Mouse (Mus musculus): ENCODE data around the gene Bpifc. TPM values are rescaled to one million over a fixed set of nuclear protein-coding genes. Genes with fewer than 3 reads are reported as not detected.

The Bpifc gene
- polyA plus RNA-seq, 1 experiment: 0.11 TPM

GRCm38 (mm10) chr10:86011172-86011571 lies 523 bp downstream of the Bpifc start:
- WGBS: 81% methylated on average over 2 of the region's 2 CpGs
- TF ChIP-seq CTCF (IDR thresholded peaks at IDR 0.05; ENCODE audit: borderline replicate concordance, insufficient read depth, low read depth, low read length) (no peak), POLR2A (IDR thresholded peaks at IDR 0.05; ENCODE audit: borderline replicate concordance, insufficient read depth, low read length) (no peak)
- Histone ChIP-seq H3K27ac (ENCODE audit: insufficient read depth, low read length) (no peak overlapping the region), H3K4me3 (replicated peaks; ENCODE audit: insufficient read depth, low read depth, low read length) (no peak overlapping the region), H3K4me1 (ENCODE audit: control insufficient read depth, insufficient read depth, low read length) (no peaks in the 10 kb centered on the region), H3K27me3 (ENCODE audit: control insufficient read depth, insufficient read depth, low read length) (no peaks in the 10 kb centered on the region)
- DNase-seq: no peak

GRCm38 (mm10) chr10:86010636-86011035 lies 1.1 kb downstream of the Bpifc start:
- no peak overlapping the region for H3K27ac ChIP-seq (ENCODE audit: insufficient read depth, low read length)
- no peak overlapping the region for H3K4me3 ChIP-seq (replicated peaks; ENCODE audit: insufficient read depth, low read depth, low read length)
- 57% methylated on average over 6 of the region's 6 CpGs for WGBS
- no peaks in the 10 kb centered on the region for H3K4me1 ChIP-seq (ENCODE audit: control insufficient read depth, insufficient read depth, low read length)
- no peak for DNase-seq
- H3K27me3 ChIP-seq (ENCODE audit: control insufficient read depth, insufficient read depth, low read length): no peaks in the 10 kb centered on the region
- TF ChIP-seq POLR2A (IDR thresholded peaks at IDR 0.05; ENCODE audit: borderline replicate concordance, insufficient read depth, low read length): no peak
- no peak for TF ChIP-seq CTCF (IDR thresholded peaks at IDR 0.05; ENCODE audit: borderline replicate concordance, insufficient read depth, low read depth, low read length)

- no peaks in the 10 kb centered on the region for H3K27me3 ChIP-seq (ENCODE audit: control insufficient read depth, insufficient read depth, low read length)
- TF ChIP-seq POLR2A (IDR thresholded peaks at IDR 0.05; ENCODE audit: borderline replicate concordance, insufficient read depth, low read length) (no peak), CTCF (IDR thresholded peaks at IDR 0.05; ENCODE audit: borderline replicate concordance, insufficient read depth, low read depth, low read length) (no peak)
- DNase-seq: no peak
- no peak overlapping the region for H3K27ac ChIP-seq (ENCODE audit: insufficient read depth, low read length)
- no peaks in the 10 kb centered on the region for H3K4me1 ChIP-seq (ENCODE audit: control insufficient read depth, insufficient read depth, low read length)
- WGBS: 88% methylated on average over 2 of the region's 2 CpGs
- no peak overlapping the region for H3K4me3 ChIP-seq (replicated peaks; ENCODE audit: insufficient read depth, low read depth, low read length)
Observed at GRCm38 (mm10) chr10:86009688-86010087, 2.0 kb downstream of the Bpifc start.

DNA sequence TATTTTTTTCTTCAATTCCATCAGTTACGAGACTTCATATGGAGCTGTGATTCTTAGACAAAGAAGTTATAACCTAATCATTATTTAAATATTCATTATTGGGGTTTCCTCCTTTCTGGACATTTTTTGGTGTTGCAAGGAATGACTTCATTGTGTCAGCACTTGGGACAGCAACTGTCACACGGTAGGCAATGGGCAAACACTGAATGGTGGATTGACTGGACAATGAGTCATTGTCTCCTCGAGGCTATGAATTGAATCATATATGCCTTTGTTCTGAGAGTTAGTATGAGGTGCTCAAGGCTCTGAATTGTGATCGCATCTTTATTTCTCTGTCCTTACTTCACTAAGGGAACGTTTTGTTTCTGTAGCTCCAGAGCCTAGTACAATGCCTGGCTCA lies 5.2 kb downstream of the Bpifc start:
- H3K27me3 ChIP-seq (ENCODE audit: control insufficient read depth, insufficient read depth, low read length): no peaks in the 10 kb centered on the region
- H3K4me3 ChIP-seq (replicated peaks; ENCODE audit: insufficient read depth, low read depth, low read length): no peak overlapping the region
- no peak for TF ChIP-seq POLR2A (IDR thresholded peaks at IDR 0.05; ENCODE audit: borderline replicate concordance, insufficient read depth, low read length)
- no peak for TF ChIP-seq CTCF (IDR thresholded peaks at IDR 0.05; ENCODE audit: borderline replicate concordance, insufficient read depth, low read depth, low read length)
- peak in 1 of 2 experiments; percentile 4 for DNase-seq
- no peaks in the 10 kb centered on the region for H3K4me1 ChIP-seq (ENCODE audit: control insufficient read depth, insufficient read depth, low read length)
- WGBS: 57% methylated on average over 5 of the region's 5 CpGs
- H3K27ac ChIP-seq (ENCODE audit: insufficient read depth, low read length): no peak overlapping the region

- WGBS: 95% methylated on average over 4 of the region's 4 CpGs
Observed at GRCm38 (mm10) chr10:86000447-86000846, 11.2 kb downstream of the Bpifc start.

DNA sequence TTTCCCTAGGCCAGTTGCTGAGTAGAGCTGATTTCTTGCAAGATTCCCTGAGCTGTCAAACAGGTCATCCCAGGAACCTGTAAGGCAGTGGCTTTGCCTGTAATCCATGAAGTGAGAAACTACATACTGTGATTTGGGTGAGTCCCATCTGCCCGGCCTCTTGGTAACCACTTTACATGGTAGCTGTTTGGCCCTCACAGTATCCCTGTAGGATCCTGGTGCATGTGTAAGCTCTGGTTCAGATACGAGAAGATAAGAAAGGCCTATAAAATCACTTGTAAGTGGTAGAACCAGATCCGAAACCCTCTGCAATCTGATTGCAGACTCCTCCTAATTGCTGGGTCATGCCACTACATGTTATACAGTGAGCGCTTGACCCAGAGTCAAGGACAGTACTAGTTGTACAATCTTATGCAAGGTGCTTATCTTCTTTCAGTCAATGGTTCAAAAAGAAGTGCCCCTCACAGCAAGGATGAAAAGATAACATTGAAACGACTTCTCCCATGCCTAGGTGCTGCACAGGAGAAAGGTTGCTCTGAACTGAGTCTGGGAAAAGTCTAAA lies 17.1 kb downstream of the Bpifc start:
- 83% methylated on average over 5 of the region's 5 CpGs for WGBS
- no peak for DNase-seq

More at GRCm38 (mm10) chr10:86000447-86000846, 11.2 kb downstream of the Bpifc start:
- Histone ChIP-seq H3K27ac (ENCODE audit: insufficient read depth, low read length) (no peak overlapping the region), H3K4me1 (ENCODE audit: control insufficient read depth, insufficient read depth, low read length) (no peaks in the 10 kb centered on the region), H3K27me3 (ENCODE audit: control insufficient read depth, insufficient read depth, low read length) (no peaks in the 10 kb centered on the region), H3K4me3 (replicated peaks; ENCODE audit: insufficient read depth, low read depth, low read length) (no peak overlapping the region)
- no peak for DNase-seq
- no peak for TF ChIP-seq POLR2A (IDR thresholded peaks at IDR 0.05; ENCODE audit: borderline replicate concordance, insufficient read depth, low read length)
- TF ChIP-seq CTCF (IDR thresholded peaks at IDR 0.05; ENCODE audit: borderline replicate concordance, insufficient read depth, low read depth, low read length): no peak

DNA sequence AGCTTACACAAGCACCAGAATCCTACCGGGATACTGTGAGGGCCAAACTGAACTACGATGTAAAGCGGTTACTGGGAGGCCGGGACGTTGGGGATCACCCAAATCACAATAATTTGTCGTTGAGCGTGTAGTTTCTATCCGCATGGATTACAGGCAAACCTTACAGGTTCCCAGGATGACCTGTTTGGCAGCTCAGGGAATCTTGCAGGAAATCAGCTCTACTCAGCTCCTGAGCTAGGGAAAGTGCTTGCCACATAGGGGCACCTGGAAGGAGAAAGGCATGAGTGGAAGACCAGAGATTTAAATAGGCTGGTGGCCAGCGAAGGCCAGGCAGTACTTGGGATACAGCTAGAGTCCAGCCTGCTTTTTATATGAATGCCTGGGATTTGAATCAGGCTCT lies 17.9 kb downstream of the Bpifc start:
- WGBS: 87% methylated on average over 9 of the region's 9 CpGs
- no peak for TF ChIP-seq POLR2A (IDR thresholded peaks at IDR 0.05; ENCODE audit: borderline replicate concordance, insufficient read depth, low read length)
- no peak for TF ChIP-seq CTCF (IDR thresholded peaks at IDR 0.05; ENCODE audit: borderline replicate concordance, insufficient read depth, low read depth, low read length)
- no peak overlapping the region for H3K4me3 ChIP-seq (replicated peaks; ENCODE audit: insufficient read depth, low read depth, low read length)
- no peak for DNase-seq
- no peaks in the 10 kb centered on the region for H3K27me3 ChIP-seq (ENCODE audit: control insufficient read depth, insufficient read depth, low read length)
- no peaks in the 10 kb centered on the region for H3K4me1 ChIP-seq (ENCODE audit: control insufficient read depth, insufficient read depth, low read length)
- H3K27ac ChIP-seq (ENCODE audit: insufficient read depth, low read length): no peak overlapping the region

More for the DNA sequence above, 17.1 kb downstream of the Bpifc start:
- no peaks in the 10 kb centered on the region for H3K27me3 ChIP-seq (ENCODE audit: control insufficient read depth, insufficient read depth, low read length)
- H3K4me3 ChIP-seq (replicated peaks; ENCODE audit: insufficient read depth, low read depth, low read length): no peak overlapping the region
- no peaks in the 10 kb centered on the region for H3K4me1 ChIP-seq (ENCODE audit: control insufficient read depth, insufficient read depth, low read length)
- TF ChIP-seq CTCF (IDR thresholded peaks at IDR 0.05; ENCODE audit: borderline replicate concordance, insufficient read depth, low read depth, low read length) (no peak), POLR2A (IDR thresholded peaks at IDR 0.05; ENCODE audit: borderline replicate concordance, insufficient read depth, low read length) (no peak)
- no peak overlapping the region for H3K27ac ChIP-seq (ENCODE audit: insufficient read depth, low read length)

- TF ChIP-seq POLR2A (IDR thresholded peaks at IDR 0.05; ENCODE audit: borderline replicate concordance, insufficient read depth, low read length) (no peak), CTCF (IDR thresholded peaks at IDR 0.05; ENCODE audit: borderline replicate concordance, insufficient read depth, low read depth, low read length) (no peak)
- no peaks in the 10 kb centered on the region for H3K4me1 ChIP-seq (ENCODE audit: control insufficient read depth, insufficient read depth, low read length)
- H3K4me3 ChIP-seq (replicated peaks; ENCODE audit: insufficient read depth, low read depth, low read length): no peak overlapping the region
- DNase-seq: no peak
- WGBS: 87% methylated on average over 4 of the region's 4 CpGs
- no peak overlapping the region for H3K27ac ChIP-seq (ENCODE audit: insufficient read depth, low read length)
- H3K27me3 ChIP-seq (ENCODE audit: control insufficient read depth, insufficient read depth, low read length): no peaks in the 10 kb centered on the region
Observed at GRCm38 (mm10) chr10:85992412-85992811, 19.3 kb downstream of the Bpifc start.

All from cerebellum, adult 2 months (tissue).